Mouse (Mus musculus): ENCODE measurements around the gene Sec62. TPM values are rescaled to one million over a fixed set of nuclear protein-coding genes. Genes with fewer than 3 reads are reported as not detected.

The Sec62 gene
- polyA plus RNA-seq, 1 experiment from 2014 or later, result 74.5 TPM

GRCm38 (mm10) chr3:30774677-30775076 lies 18.0 kb upstream of the Sec62 start:
- no peaks in the 10 kb centered on the region for H3K36me3 ChIP-seq
- WGBS, result 89% methylated on average over 5 of the region's 5 CpGs

GRCm38 (mm10) chr3:30777984-30778383 lies 14.7 kb upstream of the Sec62 start:
- no peak for ATAC-seq (ENCODE audit: borderline replicate concordance, extremely low read depth, low FRiP score, low TSS enrichment)
- Histone ChIP-seq H3K36me3 (no peaks in the 10 kb centered on the region), H3K27ac (no peak overlapping the region), H3K9ac (no peak overlapping the region), H3K4me3 (no peak overlapping the region), H3K4me1 (no peaks in the 10 kb centered on the region), H3K9me3 (no peaks in the 10 kb centered on the region), H3K4me2 (no peak overlapping the region), H3K27me3 (no peaks in the 10 kb centered on the region)
- 62% methylated on average over 5 of the region's 5 CpGs for WGBS

More at GRCm38 (mm10) chr3:30774677-30775076, 18.0 kb upstream of the Sec62 start:
- H3K27me3 ChIP-seq, result no peaks in the 10 kb centered on the region
- H3K4me2 ChIP-seq, result no peak overlapping the region
- no peak overlapping the region for H3K27ac ChIP-seq
- H3K9me3 ChIP-seq, result no peaks in the 10 kb centered on the region
- H3K9ac ChIP-seq, result no peak overlapping the region
- no peak for ATAC-seq (ENCODE audit: borderline replicate concordance, extremely low read depth, low FRiP score, low TSS enrichment)
- H3K4me1 ChIP-seq, result no peaks in the 10 kb centered on the region
- H3K4me3 ChIP-seq, result no peak overlapping the region

- Histone ChIP-seq H3K27ac (no peak overlapping the region), H3K36me3 (no peaks in the 10 kb centered on the region), H3K9ac (no peak overlapping the region), H3K4me3 (no peak overlapping the region), H3K4me1 (no peaks in the 10 kb centered on the region), H3K4me2 (no peak overlapping the region), H3K9me3 (no peaks in the 10 kb centered on the region), H3K27me3 (no peaks in the 10 kb centered on the region)
- no peak for ATAC-seq (ENCODE audit: borderline replicate concordance, extremely low read depth, low FRiP score, low TSS enrichment)
- 16% methylated on average over 5 of the region's 5 CpGs for WGBS
These were observed 4.1 kb upstream of the Sec62 start for GRCm38 (mm10) chr3:30788531-30788930.

GRCm38 (mm10) chr3:30793403-30794221 lies 937 bp downstream of the Sec62 start:
- H3K4me1 ChIP-seq, result peaks cover 7% of the 10 kb centered on the region; the same call in 1 of the 2 replicates
- under 1% methylated on average over 66 of the region's 75 CpGs for WGBS
- peak; percentile 87 for ATAC-seq (ENCODE audit: borderline replicate concordance, extremely low read depth, low FRiP score, low TSS enrichment)

GRCm38 (mm10) chr3:30802171-30802570 lies 9.5 kb downstream of the Sec62 start:
- Histone ChIP-seq H3K4me2 (no peak overlapping the region), H3K27me3 (no peaks in the 10 kb centered on the region), H3K4me3 (no peak overlapping the region), H3K36me3 (peaks cover 30% of the 10 kb centered on the region), H3K27ac (no peak overlapping the region), H3K9ac (no peak overlapping the region), H3K9me3 (no peaks in the 10 kb centered on the region), H3K4me1 (no peaks in the 10 kb centered on the region)
- no peak for ATAC-seq (ENCODE audit: borderline replicate concordance, extremely low read depth, low FRiP score, low TSS enrichment)
- WGBS, result 95% methylated on average over 3 of the region's 3 CpGs

More at GRCm38 (mm10) chr3:30793403-30794221, 937 bp downstream of the Sec62 start:
- Histone ChIP-seq H3K27ac (peak overlapping the region; percentile 95), H3K4me3 (peak overlapping the region; percentile 99), H3K9me3 (no peaks in the 10 kb centered on the region), H3K36me3 (no peaks in the 10 kb centered on the region), H3K4me2 (peak overlapping the region; percentile 65), H3K27me3 (no peaks in the 10 kb centered on the region), H3K9ac (peak overlapping the region; percentile 98)

DNA sequence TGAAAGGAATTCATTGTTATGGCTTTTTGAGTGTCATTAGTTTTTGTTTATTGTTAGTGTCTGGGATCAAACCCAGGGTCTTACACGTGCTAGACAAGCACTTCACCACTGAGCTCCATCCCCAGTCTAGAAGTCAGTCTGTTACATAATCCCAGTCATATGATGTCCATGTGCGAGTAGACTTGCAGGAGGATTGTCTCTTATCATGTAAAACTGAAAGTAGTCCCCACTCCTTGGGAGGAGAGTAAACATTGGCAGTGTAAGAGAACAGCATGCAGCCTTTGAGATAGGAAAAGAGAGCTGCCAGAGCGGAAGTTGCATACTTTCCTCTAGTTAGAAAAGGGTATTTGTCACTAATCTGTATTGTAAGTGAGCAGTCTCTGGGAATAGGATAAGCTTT lies 20.2 kb downstream of the Sec62 start:
- no peak overlapping the region for H3K4me3 ChIP-seq
- no peak for ATAC-seq (ENCODE audit: borderline replicate concordance, extremely low read depth, low FRiP score, low TSS enrichment)
- H3K27me3 ChIP-seq, result no peaks in the 10 kb centered on the region
- H3K36me3 ChIP-seq, result peaks cover 49% of the 10 kb centered on the region
- H3K4me2 ChIP-seq, result no peak overlapping the region
- H3K4me1 ChIP-seq, result no peaks in the 10 kb centered on the region
- 57% methylated on average over 3 of the region's 3 CpGs for WGBS
- H3K27ac ChIP-seq, result no peak overlapping the region
- H3K9ac ChIP-seq, result no peak overlapping the region
- H3K9me3 ChIP-seq, result no peaks in the 10 kb centered on the region

DNA sequence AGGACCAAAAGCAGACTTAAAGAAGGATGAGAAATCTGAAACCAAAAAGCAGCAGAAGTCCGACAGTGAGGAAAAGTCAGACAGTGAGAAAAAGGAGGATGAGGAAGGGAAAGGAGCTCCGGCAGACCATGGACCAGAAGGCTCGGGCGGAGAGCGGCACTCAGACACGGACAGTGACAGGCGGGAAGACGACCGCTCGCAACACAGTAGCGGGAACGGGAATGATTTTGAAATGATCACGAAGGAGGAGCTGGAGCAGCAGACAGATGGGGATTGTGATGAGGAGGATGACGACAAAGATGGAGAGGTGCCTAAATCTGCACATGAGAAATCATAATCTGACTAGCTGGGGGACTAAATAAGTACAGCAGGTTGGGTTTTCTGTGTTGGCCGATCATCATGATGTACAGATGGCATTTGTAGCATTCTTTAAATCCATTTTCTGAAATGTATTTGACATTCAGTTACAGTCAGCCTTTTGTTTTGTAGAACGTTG lies 26.0 kb downstream of the Sec62 start:
- H3K9ac ChIP-seq, result no peak overlapping the region
- WGBS, result 93% methylated on average over 16 of the region's 16 CpGs
- H3K27me3 ChIP-seq, result no peaks in the 10 kb centered on the region
- H3K4me3 ChIP-seq, result no peak overlapping the region
- H3K27ac ChIP-seq, result no peak overlapping the region
- H3K4me2 ChIP-seq, result no peak overlapping the region
- H3K9me3 ChIP-seq, result no peaks in the 10 kb centered on the region
- no peaks in the 10 kb centered on the region for H3K4me1 ChIP-seq
- peaks cover 46% of the 10 kb centered on the region for H3K36me3 ChIP-seq
- ATAC-seq (ENCODE audit: borderline replicate concordance, extremely low read depth, low FRiP score, low TSS enrichment), result no peak

DNA sequence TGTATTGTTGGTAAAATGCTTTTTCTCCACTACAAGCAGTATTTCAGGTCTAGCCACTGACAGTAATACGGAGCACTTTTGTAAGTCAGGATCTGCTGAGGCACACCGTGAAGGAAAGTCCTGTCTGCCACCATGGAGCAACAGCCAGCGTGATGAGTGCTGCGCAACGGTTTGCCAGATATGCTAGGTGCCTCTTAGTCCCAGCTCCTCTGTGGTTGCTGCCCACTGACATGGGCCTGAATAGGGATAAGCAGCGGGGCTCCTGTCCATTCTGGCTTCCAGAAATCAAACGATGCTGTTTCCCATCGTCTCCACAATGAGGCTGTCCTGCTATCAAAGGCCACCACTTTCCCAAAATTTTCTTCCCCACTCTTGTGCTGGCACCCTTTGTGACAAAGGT lies 29.5 kb downstream of the Sec62 start:
- Histone ChIP-seq H3K27ac (no peak overlapping the region), H3K27me3 (no peaks in the 10 kb centered on the region), H3K4me2 (no peak overlapping the region), H3K4me3 (no peak overlapping the region), H3K9me3 (no peaks in the 10 kb centered on the region), H3K36me3 (peaks cover 30% of the 10 kb centered on the region), H3K4me1 (no peaks in the 10 kb centered on the region), H3K9ac (no peak overlapping the region)
- no peak for ATAC-seq (ENCODE audit: borderline replicate concordance, extremely low read depth, low FRiP score, low TSS enrichment)
- 93% methylated on average over 8 of the region's 8 CpGs for WGBS

DNA sequence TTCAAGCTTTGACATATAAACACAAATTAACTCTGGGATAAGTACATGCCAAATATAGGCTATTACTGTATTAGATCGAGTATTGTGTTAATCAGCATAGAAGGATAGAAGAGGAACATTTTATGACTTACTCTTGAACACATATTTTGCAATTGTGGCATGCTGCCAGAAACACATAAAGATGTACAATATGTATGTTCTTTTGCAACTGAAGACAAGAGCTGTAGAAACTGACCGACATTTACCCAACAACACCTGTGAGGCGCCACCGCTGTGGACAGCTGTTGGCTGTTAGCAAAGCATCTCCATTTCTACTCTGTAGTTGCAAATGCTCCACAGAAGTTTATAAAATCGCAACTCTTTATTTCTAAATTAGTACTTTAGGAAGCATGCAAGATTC lies 33.4 kb downstream of the Sec62 start:
- Histone ChIP-seq H3K9ac (no peak overlapping the region), H3K4me2 (no peak overlapping the region), H3K9me3 (no peaks in the 10 kb centered on the region), H3K36me3 (peaks cover 3% of the 10 kb centered on the region; the same call in 1 of the 2 replicates), H3K27me3 (no peaks in the 10 kb centered on the region), H3K4me3 (no peak overlapping the region), H3K4me1 (no peaks in the 10 kb centered on the region), H3K27ac (no peak overlapping the region)
- WGBS, result 80% methylated on average over 5 of the region's 5 CpGs
- no peak for ATAC-seq (ENCODE audit: borderline replicate concordance, extremely low read depth, low FRiP score, low TSS enrichment)

DNA sequence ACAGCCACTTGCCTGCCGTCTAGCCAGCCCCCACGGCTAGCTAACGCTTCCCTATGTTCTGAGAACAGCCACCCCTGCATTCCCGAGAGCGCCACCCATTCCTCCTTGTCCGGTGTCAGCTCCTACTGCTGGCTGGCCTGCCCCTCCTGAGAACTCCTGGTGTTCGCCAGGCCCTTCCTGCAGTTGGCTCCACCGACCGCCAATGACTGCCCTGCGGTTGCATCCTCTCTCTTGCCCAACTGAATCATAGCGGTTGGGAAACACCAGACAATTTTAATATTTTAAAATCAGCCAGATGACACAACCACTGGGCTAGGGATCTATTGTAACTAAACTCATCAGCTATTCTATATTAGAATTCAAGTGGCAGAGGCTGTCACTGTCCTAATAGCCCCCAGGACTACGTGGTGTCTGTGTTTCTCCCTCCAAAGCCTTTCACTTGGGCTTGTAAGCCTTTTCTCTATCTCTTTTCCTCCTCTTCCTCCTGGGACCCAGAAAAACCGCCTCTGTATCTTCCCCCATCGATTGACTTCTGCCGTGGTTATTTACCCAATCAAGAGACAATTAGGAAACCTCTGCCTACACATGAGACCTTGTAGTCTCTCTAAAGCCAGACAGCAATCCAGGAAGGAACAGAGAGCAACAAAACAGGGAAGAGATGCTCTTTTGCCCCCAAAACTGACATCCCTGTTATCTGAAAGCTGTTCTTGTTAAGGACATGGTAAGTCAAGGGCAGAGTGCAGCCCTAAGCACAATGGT lies 39.4 kb downstream of the Sec62 start:
- no peak for ATAC-seq (ENCODE audit: borderline replicate concordance, extremely low read depth, low FRiP score, low TSS enrichment)
- H3K27me3 ChIP-seq, result no peaks in the 10 kb centered on the region
- WGBS, result 64% methylated on average over 15 of the region's 15 CpGs

GRCm38 (mm10) chr3:30833254-30833653 lies 40.6 kb downstream of the Sec62 start:
- Histone ChIP-seq H3K36me3 (no peaks in the 10 kb centered on the region), H3K9ac (no peak overlapping the region), H3K4me1 (no peaks in the 10 kb centered on the region), H3K4me2 (no peak overlapping the region), H3K9me3 (no peaks in the 10 kb centered on the region), H3K4me3 (no peak overlapping the region), H3K27ac (no peak overlapping the region), H3K27me3 (no peaks in the 10 kb centered on the region)
- no peak for ATAC-seq (ENCODE audit: borderline replicate concordance, extremely low read depth, low FRiP score, low TSS enrichment)
- WGBS, result 83% methylated on average over 3 of the region's 3 CpGs

More for the DNA sequence above, 39.4 kb downstream of the Sec62 start:
- no peak overlapping the region for H3K9ac ChIP-seq
- no peak overlapping the region for H3K4me3 ChIP-seq
- H3K27ac ChIP-seq, result no peak overlapping the region
- H3K36me3 ChIP-seq, result no peaks in the 10 kb centered on the region
- H3K4me2 ChIP-seq, result no peak overlapping the region
- H3K4me1 ChIP-seq, result no peaks in the 10 kb centered on the region
- H3K9me3 ChIP-seq, result no peaks in the 10 kb centered on the region

GRCm38 (mm10) chr3:30845755-30846154 lies 53.1 kb downstream of the Sec62 start:
- WGBS, result 72% methylated on average over 2 of the region's 2 CpGs
- Histone ChIP-seq H3K27ac (no peak overlapping the region), H3K9ac (no peak overlapping the region), H3K9me3 (no peaks in the 10 kb centered on the region), H3K4me2 (no peak overlapping the region), H3K27me3 (no peaks in the 10 kb centered on the region), H3K4me3 (no peak overlapping the region), H3K36me3 (no peaks in the 10 kb centered on the region), H3K4me1 (no peaks in the 10 kb centered on the region)
- no peak for ATAC-seq (ENCODE audit: borderline replicate concordance, extremely low read depth, low FRiP score, low TSS enrichment)
